Mouse (Mus musculus): ENCODE results near the gene Nr1i3. TPM values are rescaled to one million over a fixed set of nuclear protein-coding genes. Genes with fewer than 3 reads are reported as not detected.

Nr1i3 gene
- 0.40 and 0.42 TPM in 2 replicates for polyA plus RNA-seq (2012)

- TF ChIP-seq GATA1 (IDR thresholded peaks at IDR 0.05; ENCODE audit: low read length) = no peak
Observed at GRCm38 (mm10) chr1:171213801-171214496, at the start of gene Nr1i3. Nr1i3 (plus strand) TSS chr1:171213970.

GRCm38 (mm10) chr1:171164258-171164657 is 49.5 kb upstream of the Nr1i3 start:
- TF ChIP-seq GATA1 (IDR thresholded peaks at IDR 0.05; ENCODE audit: low read length) = no peak

GRCm38 (mm10) chr1:171165629-171166345 is 48.0 kb upstream of the Nr1i3 start:
- no peak for TF ChIP-seq GATA1 (IDR thresholded peaks at IDR 0.05; ENCODE audit: low read length)

- no peak for TF ChIP-seq GATA1 (IDR thresholded peaks at IDR 0.05; ENCODE audit: low read length)
Observed at GRCm38 (mm10) chr1:171168906-171169305, 44.9 kb upstream of the Nr1i3 start.

- no peak for TF ChIP-seq GATA1 (IDR thresholded peaks at IDR 0.05; ENCODE audit: low read length)
Observed at GRCm38 (mm10) chr1:171169913-171170312, 43.9 kb upstream of the Nr1i3 start.

- TF ChIP-seq GATA1 (IDR thresholded peaks at IDR 0.05; ENCODE audit: low read length) = no peak
Observed at GRCm38 (mm10) chr1:171171138-171171537, 42.6 kb upstream of the Nr1i3 start.

GRCm38 (mm10) chr1:171172779-171173178 is 41.0 kb upstream of the Nr1i3 start:
- no peak for TF ChIP-seq GATA1 (IDR thresholded peaks at IDR 0.05; ENCODE audit: low read length)

- no peak for TF ChIP-seq GATA1 (IDR thresholded peaks at IDR 0.05; ENCODE audit: low read length)
Observed at GRCm38 (mm10) chr1:171179487-171180171, 34.1 kb upstream of the Nr1i3 start.

- no peak for TF ChIP-seq GATA1 (IDR thresholded peaks at IDR 0.05; ENCODE audit: low read length)
Observed at GRCm38 (mm10) chr1:171183025-171183424, 30.7 kb upstream of the Nr1i3 start.

GRCm38 (mm10) chr1:171183620-171184019 is 30.1 kb upstream of the Nr1i3 start:
- TF ChIP-seq GATA1 (IDR thresholded peaks at IDR 0.05; ENCODE audit: low read length) = no peak

GRCm38 (mm10) chr1:171184314-171184713 is 29.5 kb upstream of the Nr1i3 start:
- no peak for TF ChIP-seq GATA1 (IDR thresholded peaks at IDR 0.05; ENCODE audit: low read length)

- TF ChIP-seq GATA1 (IDR thresholded peaks at IDR 0.05; ENCODE audit: low read length) = no peak
Observed at GRCm38 (mm10) chr1:171185655-171186054, 28.1 kb upstream of the Nr1i3 start.

- TF ChIP-seq GATA1 (IDR thresholded peaks at IDR 0.05; ENCODE audit: low read length) = no peak
Observed at GRCm38 (mm10) chr1:171187851-171188700, 25.7 kb upstream of the Nr1i3 start.

GRCm38 (mm10) chr1:171189046-171189445 is 24.7 kb upstream of the Nr1i3 start:
- no peak for TF ChIP-seq GATA1 (IDR thresholded peaks at IDR 0.05; ENCODE audit: low read length)

GRCm38 (mm10) chr1:171189476-171190114 is 24.2 kb upstream of the Nr1i3 start:
- TF ChIP-seq GATA1 (IDR thresholded peaks at IDR 0.05; ENCODE audit: low read length) = no peak
